Mouse (Mus musculus): ENCODE measurements around the gene Sugct. TPM values are rescaled to one million over a fixed set of nuclear protein-coding genes. Genes with fewer than 3 reads are reported as not detected.

Sugct gene
- polyA plus RNA-seq, 1 experiment = 1.0 TPM

DNA sequence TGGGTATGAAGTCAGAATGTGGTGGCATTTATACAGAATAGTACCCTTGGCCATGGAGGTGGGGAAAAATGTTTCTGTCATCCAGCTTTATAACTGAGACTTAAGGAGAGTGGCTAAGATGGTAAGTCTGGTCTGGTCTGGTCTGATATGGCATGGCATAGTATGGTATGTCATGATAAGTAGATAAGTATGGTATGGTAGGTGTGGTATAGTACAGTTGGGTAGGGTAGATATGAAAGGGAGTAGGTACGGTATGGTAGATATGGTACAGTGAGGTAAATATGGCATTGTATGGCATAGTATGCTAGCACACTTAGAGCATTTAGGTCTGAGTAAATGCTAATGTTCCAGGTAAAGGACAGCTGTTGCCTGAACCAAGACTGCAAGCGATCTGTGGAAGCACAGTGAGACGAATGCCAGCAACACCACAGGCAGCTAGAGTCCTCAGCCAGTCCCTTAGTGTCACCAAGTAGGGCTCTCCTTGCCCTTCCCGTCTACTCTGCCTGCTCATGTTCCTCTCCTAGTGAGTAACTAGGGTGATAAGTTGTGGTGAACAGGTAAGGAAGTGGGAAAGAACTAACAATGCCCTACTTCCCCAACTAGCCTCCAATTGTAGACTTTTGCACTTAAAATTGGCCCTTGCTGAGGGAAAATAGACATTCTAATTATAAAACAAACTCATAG is 667.4 kb downstream of the Sugct start:
- Histone ChIP-seq H3K4me2 (ENCODE audit: low read depth) (no peak overlapping the region), H3ac (ENCODE audit: control insufficient read depth, insufficient read length) (no peak overlapping the region)

DNA sequence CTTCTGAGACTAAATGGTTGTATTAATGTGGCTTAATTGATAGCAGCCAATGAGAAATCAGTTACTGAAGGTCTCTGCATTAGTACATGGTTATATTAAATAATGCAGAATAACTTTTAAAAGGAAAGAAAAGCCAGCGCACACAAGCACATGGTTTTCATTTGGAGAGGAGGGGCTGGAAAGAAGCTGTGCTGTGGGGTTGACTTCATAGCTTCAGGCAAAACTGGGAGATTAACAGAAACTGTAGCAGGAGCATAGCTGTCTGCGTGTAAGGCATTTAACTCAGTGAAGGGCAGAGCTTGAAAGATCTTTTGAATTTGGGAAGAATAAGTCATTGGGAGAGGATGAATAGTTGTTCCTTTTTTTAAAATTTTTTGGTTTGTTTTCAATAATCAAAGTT is 668.4 kb downstream of the Sugct start:
- Histone ChIP-seq H3K79me2 (ENCODE audit: control insufficient read depth, insufficient read depth) (no peaks in the 10 kb centered on the region), H3K4me3 (no peak overlapping the region), H3ac (ENCODE audit: control insufficient read depth, insufficient read length) (no peak overlapping the region), H3K4me2 (ENCODE audit: low read depth) (no peak overlapping the region), H3K36me3 (ENCODE audit: control insufficient read depth, insufficient read depth) (no peaks in the 10 kb centered on the region), H3K27me3 (ENCODE audit: control insufficient read depth, insufficient read depth, insufficient read length) (no peaks in the 10 kb centered on the region)
- TF ChIP-seq POLR2AphosphoS2 (IDR thresholded peaks at IDR 0.05; ENCODE audit: insufficient read length, low read depth) (no peak), E2F4 (IDR thresholded peaks at IDR 0.05; ENCODE audit: insufficient read depth) (no peak), MAX (IDR thresholded peaks at IDR 0.05; ENCODE audit: low read depth) (no peak), USF1 (IDR thresholded peaks at IDR 0.05; ENCODE audit: low read depth) (no peak), POLR2A (IDR thresholded peaks at IDR 0.05; ENCODE audit: insufficient read length, low read depth) (no peak), TCF3 (IDR thresholded peaks at IDR 0.05; ENCODE audit: insufficient read length, low read depth) (no peak), MYOG (IDR thresholded peaks at IDR 0.05; ENCODE audit: control insufficient read depth in 1 of 3, insufficient read depth in 1 of 3, insufficient read length in 2 of 3, low read depth in 2 of 3) (no peak), MYOD1 (IDR thresholded peaks at IDR 0.05; ENCODE audit: control insufficient read depth in 1 of 3, insufficient read length in 2 of 3, low read depth in 2 of 3) (no peak), CEBPB (IDR thresholded peaks at IDR 0.05; ENCODE audit: insufficient read depth, poor library complexity, severe bottlenecking) (no peak), SRF (IDR thresholded peaks at IDR 0.05; ENCODE audit: control insufficient read depth, insufficient read length, low read depth) (no peak), TCF12 (IDR thresholded peaks at IDR 0.05; ENCODE audit: insufficient read depth, poor library complexity, severe bottlenecking) (no peak), REST (IDR thresholded peaks at IDR 0.05; ENCODE audit: insufficient read depth, insufficient read length) (no peak)

More for the DNA sequence above, 667.4 kb downstream of the Sugct start:
- Histone ChIP-seq H3K27me3 (ENCODE audit: control insufficient read depth, insufficient read depth, insufficient read length) (no peaks in the 10 kb centered on the region), H3K36me3 (ENCODE audit: control insufficient read depth, insufficient read depth) (no peaks in the 10 kb centered on the region), H3K79me2 (ENCODE audit: control insufficient read depth, insufficient read depth) (no peaks in the 10 kb centered on the region), H3K4me3 (no peak overlapping the region)
- TF ChIP-seq MYOD1 (IDR thresholded peaks at IDR 0.05; ENCODE audit: control insufficient read depth in 1 of 3, insufficient read length in 2 of 3, low read depth in 2 of 3) (no peak), POLR2AphosphoS2 (IDR thresholded peaks at IDR 0.05; ENCODE audit: insufficient read length, low read depth) (no peak), TCF3 (IDR thresholded peaks at IDR 0.05; ENCODE audit: insufficient read length, low read depth) (no peak), REST (IDR thresholded peaks at IDR 0.05; ENCODE audit: insufficient read depth, insufficient read length) (no peak), MAX (IDR thresholded peaks at IDR 0.05; ENCODE audit: low read depth) (no peak), CEBPB (IDR thresholded peaks at IDR 0.05; ENCODE audit: insufficient read depth, poor library complexity, severe bottlenecking) (no peak), E2F4 (IDR thresholded peaks at IDR 0.05; ENCODE audit: insufficient read depth) (no peak), USF1 (IDR thresholded peaks at IDR 0.05; ENCODE audit: low read depth) (no peak), TCF12 (IDR thresholded peaks at IDR 0.05; ENCODE audit: insufficient read depth, poor library complexity, severe bottlenecking) (no peak), SRF (IDR thresholded peaks at IDR 0.05; ENCODE audit: control insufficient read depth, insufficient read length, low read depth) (no peak), POLR2A (IDR thresholded peaks at IDR 0.05; ENCODE audit: insufficient read length, low read depth) (no peak), MYOG (IDR thresholded peaks at IDR 0.05; ENCODE audit: control insufficient read depth in 1 of 3, insufficient read depth in 1 of 3, insufficient read length in 2 of 3, low read depth in 2 of 3) (no peak)

DNA sequence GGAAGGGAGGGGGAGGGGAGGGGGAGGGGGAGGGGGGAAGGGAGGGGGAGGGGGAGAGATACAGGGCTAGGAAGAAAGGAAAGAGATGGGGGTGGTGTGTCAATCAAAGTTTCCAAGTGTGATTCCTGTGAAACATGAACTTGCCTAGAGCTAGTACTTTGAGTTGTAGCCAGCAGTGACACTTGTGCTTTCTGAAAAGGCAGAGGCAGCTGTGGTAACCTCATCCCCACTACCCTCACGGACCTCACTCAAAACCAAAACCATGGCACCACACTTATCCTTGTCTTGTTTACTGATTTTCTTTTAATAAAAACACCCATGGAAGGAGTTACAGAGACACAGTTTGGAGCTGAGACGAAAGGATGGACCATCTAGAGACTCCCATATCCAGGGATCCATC is 698.9 kb downstream of the Sugct start:
- H3K27me3 ChIP-seq (ENCODE audit: control insufficient read depth, insufficient read depth, insufficient read length) = no peaks in the 10 kb centered on the region
- no peak overlapping the region for H3K4me3 ChIP-seq
- H3K36me3 ChIP-seq (ENCODE audit: control insufficient read depth, insufficient read depth) = no peaks in the 10 kb centered on the region
- no peak overlapping the region for H3K4me2 ChIP-seq (ENCODE audit: low read depth)
- peak in 2 of 3 experiments; percentile 60 to 66 for TF ChIP-seq MYOD1 (IDR thresholded peaks at IDR 0.05; ENCODE audit: control insufficient read depth in 1 of 3, insufficient read length in 2 of 3, low read depth in 2 of 3)
- peak in 2 of 3 experiments; percentile 8 to 45 for TF ChIP-seq MYOG (IDR thresholded peaks at IDR 0.05; ENCODE audit: control insufficient read depth in 1 of 3, insufficient read depth in 1 of 3, insufficient read length in 2 of 3, low read depth in 2 of 3)
- TF ChIP-seq REST (IDR thresholded peaks at IDR 0.05; ENCODE audit: insufficient read depth, insufficient read length) = no peak
- TF ChIP-seq POLR2AphosphoS2 (IDR thresholded peaks at IDR 0.05; ENCODE audit: insufficient read length, low read depth) = no peak
- H3K79me2 ChIP-seq (ENCODE audit: control insufficient read depth, insufficient read depth) = no peaks in the 10 kb centered on the region
- no peak overlapping the region for H3ac ChIP-seq (ENCODE audit: control insufficient read depth, insufficient read length)

DNA sequence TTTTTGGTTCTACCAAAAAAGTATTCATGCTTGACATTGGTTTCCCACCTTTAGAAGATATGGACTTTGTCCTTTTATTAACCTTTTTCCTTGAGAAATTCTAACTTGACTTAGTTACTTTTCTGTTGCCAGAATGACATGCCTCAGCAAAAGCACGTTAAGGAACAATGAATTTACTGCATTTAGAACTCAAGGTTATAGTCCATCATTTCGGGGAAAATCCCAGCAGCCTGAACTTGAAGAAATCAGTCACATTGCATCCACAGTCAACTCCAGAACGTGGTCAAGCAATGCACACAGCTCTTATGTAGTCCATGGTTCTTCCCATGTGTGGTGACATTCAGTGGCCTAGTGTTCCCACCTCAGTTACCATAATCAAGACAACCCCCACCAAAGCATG is 700.0 kb downstream of the Sugct start:
- Histone ChIP-seq H3K4me2 (ENCODE audit: low read depth) (no peak overlapping the region), H3ac (ENCODE audit: control insufficient read depth, insufficient read length) (no peak overlapping the region), H3K79me2 (ENCODE audit: control insufficient read depth, insufficient read depth) (no peaks in the 10 kb centered on the region), H3K4me3 (no peak overlapping the region), H3K27me3 (ENCODE audit: control insufficient read depth, insufficient read depth, insufficient read length) (no peaks in the 10 kb centered on the region), H3K36me3 (ENCODE audit: control insufficient read depth, insufficient read depth) (no peaks in the 10 kb centered on the region)
- TF ChIP-seq MAX (IDR thresholded peaks at IDR 0.05; ENCODE audit: low read depth) (no peak), E2F4 (IDR thresholded peaks at IDR 0.05; ENCODE audit: insufficient read depth) (no peak), MYOD1 (IDR thresholded peaks at IDR 0.05; ENCODE audit: control insufficient read depth in 1 of 3, insufficient read length in 2 of 3, low read depth in 2 of 3) (no peak), TCF12 (IDR thresholded peaks at IDR 0.05; ENCODE audit: insufficient read depth, poor library complexity, severe bottlenecking) (no peak), MYOG (IDR thresholded peaks at IDR 0.05; ENCODE audit: control insufficient read depth in 1 of 3, insufficient read depth in 1 of 3, insufficient read length in 2 of 3, low read depth in 2 of 3) (no peak), USF1 (IDR thresholded peaks at IDR 0.05; ENCODE audit: low read depth) (no peak), CEBPB (IDR thresholded peaks at IDR 0.05; ENCODE audit: insufficient read depth, poor library complexity, severe bottlenecking) (no peak)

DNA sequence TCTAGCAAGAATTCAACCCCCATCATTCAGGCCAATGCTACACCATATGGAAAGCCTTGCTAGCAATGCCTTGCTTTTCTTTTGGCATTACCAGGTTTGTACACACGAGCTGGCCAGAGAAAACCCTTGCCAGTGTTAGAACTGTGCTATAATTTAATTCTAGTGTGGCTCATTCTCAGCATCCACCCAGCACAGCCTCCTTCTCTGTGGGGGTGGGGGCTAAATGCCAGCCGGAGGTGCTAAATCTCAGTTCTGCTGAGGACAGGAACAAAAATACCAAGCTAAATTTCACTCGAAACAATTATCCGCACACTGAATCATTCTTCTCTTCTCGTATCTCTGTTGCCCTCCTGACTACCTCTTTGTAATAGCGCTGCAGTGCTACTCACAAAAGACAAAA is 717.6 kb downstream of the Sugct start:
- TF ChIP-seq POLR2AphosphoS2 (IDR thresholded peaks at IDR 0.05; ENCODE audit: insufficient read length, low read depth) (no peak), TCF3 (IDR thresholded peaks at IDR 0.05; ENCODE audit: insufficient read length, low read depth) (no peak), MYOD1 (IDR thresholded peaks at IDR 0.05; ENCODE audit: control insufficient read depth in 1 of 3, insufficient read length in 2 of 3, low read depth in 2 of 3) (no peak), E2F4 (IDR thresholded peaks at IDR 0.05; ENCODE audit: insufficient read depth) (no peak), MAX (IDR thresholded peaks at IDR 0.05; ENCODE audit: low read depth) (no peak), CEBPB (IDR thresholded peaks at IDR 0.05; ENCODE audit: insufficient read depth, poor library complexity, severe bottlenecking) (no peak), SRF (IDR thresholded peaks at IDR 0.05; ENCODE audit: control insufficient read depth, insufficient read length, low read depth) (no peak)
- Histone ChIP-seq H3K36me3 (ENCODE audit: control insufficient read depth, insufficient read depth) (no peaks in the 10 kb centered on the region), H3K4me2 (ENCODE audit: low read depth) (no peak overlapping the region), H3K27me3 (ENCODE audit: control insufficient read depth, insufficient read depth, insufficient read length) (no peaks in the 10 kb centered on the region), H3ac (ENCODE audit: control insufficient read depth, insufficient read length) (no peak overlapping the region), H3K79me2 (ENCODE audit: control insufficient read depth, insufficient read depth) (no peaks in the 10 kb centered on the region), H3K4me3 (no peak overlapping the region)
